Mouse (Mus musculus) neural tube, embryonic 14.5 days (tissue): ENCODE measurements around the gene Commd1. TPM values are rescaled to one million over a fixed set of nuclear protein-coding genes. Genes with fewer than 3 reads are reported as not detected.

Experiments used
- ATAC-seq: fragments of 200-750 bp; cut with Nextera tagmentation; 2 replicates; pipeline ENCODE4 v1.8.0; 2017; ENCODE audit warnings: low read depth, mild to moderate bottlenecking, moderate TSS enrichment, moderate library complexity
- H3K27ac ChIP-seq: fragments of 300-500 bp; sonication (generic); 2 replicates; pipeline ENCODE4 v1.5.1; 2014; ENCODE audit warnings: low read depth, mild to moderate bottlenecking, control low read depth, low read length, moderate library complexity, mixed read lengths
- H3K27me3 ChIP-seq: fragments of 300-500 bp; sonication (generic); 2 replicates; pipeline ENCODE4 v1.6.1; 2014; ENCODE audit warnings: low read length; ENCODE audit not compliant: control insufficient read depth, insufficient read depth
- H3K36me3 ChIP-seq: fragments of 300-500 bp; sonication (generic); 2 replicates; pipeline ENCODE4 v1.6.1; 2014; ENCODE audit warnings: low read length, mixed read lengths; ENCODE audit not compliant: control insufficient read depth, insufficient read depth
- H3K4me1 ChIP-seq: fragments of 300-500 bp; sonication (generic); 2 replicates; pipeline ENCODE4 v1.6.1; 2014; ENCODE audit warnings: low read length; ENCODE audit not compliant: control insufficient read depth, insufficient read depth
- H3K4me2 ChIP-seq: fragments of 300-500 bp; sonication (generic); 2 replicates; pipeline ENCODE4 v1.6.1; 2014; ENCODE audit warnings: mild to moderate bottlenecking, low read depth, low read length, control low read depth
- H3K4me3 ChIP-seq: fragments of 300-500 bp; sonication (generic); 2 replicates; pipeline ENCODE4 v1.5.1; 2014; ENCODE audit warnings: low read depth, low read length, control low read depth, mixed read lengths
- H3K9ac ChIP-seq: fragments of 300-500 bp; sonication (generic); replicated peaks from 2 replicates; pipeline ENCODE4 v1.6.1; 2014; ENCODE audit warnings: low read depth, mild to moderate bottlenecking, control low read depth, low read length, mixed read lengths
- H3K9me3 ChIP-seq: fragments of 300-500 bp; sonication (generic); 2 replicates; pipeline ENCODE4 v1.6.1; 2016; ENCODE audit warnings: low read length; ENCODE audit not compliant: control insufficient read depth
- WGBS: fragments of 180-500 bp; shearing (Covaris S2); extraction: QIAGEN DNeasy Blood & Tissue Kit; methylation state at CpG from one replicate; pipeline ENCODE4 v1.1.7; 2014; 5-methylcytosine and 5-hydroxymethylcytosine counted together
- polyA plus RNA-seq: library from polyadenylated mRNA; unstranded; fragments of >200 nt; fragmentation: Nextera tagmentation; extraction: Ambion mirVana; gene quantifications from 2 replicates; pipeline ENCODE4 v1.2.1, GENCODE M21; 2014

Commd1 gene
- polyA plus RNA-seq, 1 experiment from 2014 or later = 230 TPM

DNA sequence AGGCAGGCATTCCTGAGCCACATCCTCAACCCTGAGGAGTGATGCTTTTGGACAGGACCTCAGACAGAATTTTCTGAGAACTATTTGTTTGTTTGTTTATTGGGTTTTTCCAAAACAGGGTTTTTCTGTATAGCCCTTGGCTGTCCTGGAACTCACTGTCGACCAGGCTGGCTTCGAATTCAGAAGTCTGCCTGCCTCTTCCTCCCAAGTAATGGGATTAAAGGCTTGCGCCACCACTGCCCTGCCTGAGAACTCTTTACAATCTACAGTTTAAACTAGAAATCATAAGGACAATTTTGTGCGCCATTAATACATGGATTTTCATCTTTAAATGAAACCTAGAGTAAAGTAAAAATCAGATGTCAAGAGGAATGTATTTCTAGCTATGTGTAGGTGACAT lies 13.3 kb upstream of the Commd1 start:
- WGBS = 92% methylated on average over 4 of the region's 4 CpGs
- Histone ChIP-seq H3K27me3 (peaks cover 3% of the 10 kb centered on the region; the same call in 1 of the 2 replicates), H3K9ac (no peak overlapping the region), H3K4me3 (no peak overlapping the region), H3K36me3 (peaks cover 56% of the 10 kb centered on the region), H3K27ac (no peak overlapping the region), H3K4me1 (peaks cover 11% of the 10 kb centered on the region), H3K9me3 (no peaks in the 10 kb centered on the region), H3K4me2 (no peak overlapping the region)
- no peak for ATAC-seq

DNA sequence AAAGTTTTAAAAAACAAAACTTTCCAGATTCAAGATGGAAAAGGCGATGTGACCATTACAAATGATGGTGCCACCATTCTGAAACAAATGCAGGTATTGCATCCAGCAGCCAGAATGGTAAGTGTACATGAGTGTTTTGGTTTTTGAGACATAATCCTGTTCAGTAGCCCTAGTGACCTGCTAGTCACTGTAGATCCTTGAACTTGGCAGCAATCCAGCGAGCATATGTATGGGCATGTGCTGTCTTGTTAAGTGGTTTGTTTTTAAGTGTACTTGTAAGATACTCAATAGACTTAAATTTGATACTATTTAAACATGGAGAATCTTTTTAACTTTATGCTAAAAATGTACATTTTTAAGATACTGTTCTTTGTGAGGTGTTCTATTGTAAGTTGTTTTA lies 12.1 kb upstream of the Commd1 start:
- H3K4me2 ChIP-seq = no peak overlapping the region
- 94% methylated on average over 2 of the region's 2 CpGs for WGBS
- peaks cover 3% of the 10 kb centered on the region; the same call in 1 of the 2 replicates for H3K27me3 ChIP-seq
- no peak overlapping the region for H3K27ac ChIP-seq
- H3K4me1 ChIP-seq = peaks cover 11% of the 10 kb centered on the region
- no peak overlapping the region for H3K4me3 ChIP-seq
- H3K36me3 ChIP-seq = peaks cover 44% of the 10 kb centered on the region
- H3K9me3 ChIP-seq = no peaks in the 10 kb centered on the region
- no peak overlapping the region for H3K9ac ChIP-seq
- no peak for ATAC-seq

DNA sequence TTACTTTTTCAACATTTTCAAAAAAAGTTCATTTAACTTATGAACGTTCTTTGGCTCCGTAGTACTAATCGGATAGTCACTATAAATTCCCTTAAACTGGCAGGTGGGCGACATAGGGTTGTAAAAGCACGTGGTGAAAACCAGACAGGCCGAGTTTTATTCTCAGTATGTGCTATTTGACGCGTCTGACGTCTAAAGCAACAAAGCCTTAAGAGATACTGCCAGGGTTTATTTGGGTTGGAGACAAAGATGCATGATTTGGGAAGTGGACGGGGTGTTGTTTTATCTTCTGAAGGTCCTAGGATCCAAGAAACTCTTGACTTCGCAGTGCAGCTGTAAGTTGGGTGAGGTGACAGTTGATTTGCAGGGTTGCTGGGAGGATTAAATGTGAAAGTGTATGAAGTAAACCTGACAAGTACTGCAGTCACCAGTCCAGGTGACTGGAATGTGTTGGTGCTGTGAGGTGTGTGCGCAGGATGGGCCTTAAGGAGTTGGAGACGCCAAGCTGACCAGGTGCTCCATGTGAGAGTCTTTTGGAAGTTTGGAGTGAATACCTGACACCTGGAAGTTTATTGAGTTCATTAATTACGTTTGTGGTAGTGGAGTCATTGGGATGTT lies 9.1 kb upstream of the Commd1 start:
- Histone ChIP-seq H3K9me3 (no peaks in the 10 kb centered on the region), H3K9ac (peak overlapping the region; percentile 90), H3K27ac (no peak overlapping the region), H3K4me3 (peak overlapping the region; percentile 91), H3K27me3 (peaks cover 3% of the 10 kb centered on the region; the same call in 1 of the 2 replicates), H3K4me1 (peaks cover 11% of the 10 kb centered on the region), H3K4me2 (peak overlapping the region; percentile 83), H3K36me3 (peaks cover 23% of the 10 kb centered on the region)
- WGBS = 11% methylated on average over 14 of the region's 14 CpGs
- no peak for ATAC-seq

DNA sequence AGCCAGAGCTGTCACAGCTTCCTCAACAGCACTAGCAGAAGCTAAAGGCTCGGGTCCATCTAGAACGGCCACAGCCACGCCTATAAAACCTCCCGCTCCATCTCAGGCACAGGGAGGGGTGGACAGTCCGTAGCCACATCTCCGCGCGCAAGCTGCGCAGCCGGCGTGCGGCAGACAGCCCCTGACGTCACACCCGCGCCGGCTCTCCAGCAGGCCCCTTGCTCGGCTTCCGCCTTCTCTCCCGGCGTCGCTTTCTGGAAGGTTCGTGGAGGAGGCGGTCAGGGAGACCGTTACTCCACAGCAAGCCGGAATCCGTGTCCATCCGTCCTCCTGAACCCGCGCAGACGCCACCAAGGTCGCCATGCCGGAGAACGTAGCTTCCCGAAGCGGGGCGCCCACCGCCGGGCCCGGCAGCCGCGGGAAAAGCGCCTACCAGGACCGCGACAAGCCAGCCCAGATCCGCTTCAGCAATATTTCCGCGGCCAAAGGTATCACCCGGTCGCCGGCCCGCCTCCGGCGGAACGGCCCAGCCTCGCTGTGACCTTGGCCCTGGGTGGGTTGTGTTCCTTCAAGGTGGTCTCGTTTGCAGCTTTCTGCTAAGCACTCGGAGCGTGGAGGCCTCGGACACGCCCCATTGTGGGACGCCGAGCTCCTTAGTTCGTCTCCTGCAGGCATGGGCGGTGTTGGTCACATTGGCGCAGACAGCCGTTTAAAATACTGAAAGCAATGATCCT lies 8.4 kb upstream of the Commd1 start, which contains the start of gene Cct4:
TSS of gene Cct4 (plus strand) at position 127 of the 734 bp plus-strand sequence.
- Histone ChIP-seq H3K27ac (peak within 1 kb of the TSS; percentile 92), H3K36me3 (peaks cover 17% of the 10 kb centered on the region), H3K9ac (peak within 1 kb of the TSS; percentile 90), H3K27me3 (peaks cover 3% of the 10 kb centered on the region; the same call in 1 of the 2 replicates), H3K4me3 (peak within 1 kb of the TSS; percentile 91), H3K9me3 (no peaks in the 10 kb centered on the region), H3K4me2 (peak within 1 kb of the TSS; percentile 83), H3K4me1 (peaks cover 11% of the 10 kb centered on the region)
- peak; percentile 99 for ATAC-seq
- under 1% methylated on average over 66 of the region's 66 CpGs for WGBS

DNA sequence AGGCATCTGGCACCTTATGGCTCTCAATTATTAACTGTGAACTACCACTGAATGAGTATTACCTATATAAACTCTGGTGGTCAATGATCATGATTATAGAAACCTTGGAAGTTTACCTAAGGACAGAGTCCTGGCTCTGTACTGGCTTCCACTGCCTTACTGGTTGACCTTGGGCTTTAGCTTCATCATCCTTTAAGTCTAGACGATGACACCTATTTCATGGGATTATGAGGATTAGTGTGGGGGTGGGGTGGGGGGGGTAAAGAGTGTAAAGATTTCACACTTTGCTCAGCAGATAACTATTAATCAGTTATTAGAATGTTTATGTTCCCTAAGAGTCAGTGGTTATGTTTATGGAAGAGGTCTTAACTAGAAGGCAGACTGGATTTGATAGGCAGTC lies 7.6 kb upstream of the Commd1 start:
- Histone ChIP-seq H3K9ac (peak overlapping the region; percentile 90; the same call in 1 of the 2 replicates), H3K4me1 (peaks cover 11% of the 10 kb centered on the region), H3K9me3 (no peaks in the 10 kb centered on the region), H3K36me3 (peaks cover 11% of the 10 kb centered on the region), H3K4me3 (peak overlapping the region; percentile 91), H3K4me2 (peak overlapping the region; percentile 83), H3K27me3 (peaks cover 3% of the 10 kb centered on the region; the same call in 1 of the 2 replicates), H3K27ac (peak overlapping the region; percentile 92)
- WGBS = 59% methylated on average over 1 of the region's 1 CpGs
- ATAC-seq = peak; percentile 1; the same call in 1 of the 2 replicates

DNA sequence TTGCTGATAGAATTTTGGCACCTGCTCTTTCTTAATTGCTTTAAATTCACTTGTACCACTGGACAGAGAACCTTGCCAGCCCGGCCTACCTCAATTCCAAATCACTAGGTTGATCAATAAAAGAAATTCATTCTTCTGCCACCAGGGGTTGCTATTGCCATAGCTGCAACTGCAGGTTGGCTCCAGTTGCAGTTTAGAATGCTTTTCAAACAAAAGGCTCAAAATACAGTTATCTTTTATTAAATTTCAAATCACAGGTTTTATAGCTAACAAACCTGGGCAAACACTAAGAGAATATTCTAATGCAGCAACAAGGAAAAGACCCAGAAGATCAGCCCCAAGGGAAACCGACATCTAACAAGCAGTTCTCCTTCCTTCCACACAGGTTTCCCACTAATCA lies 5.2 kb upstream of the Commd1 start:
- Histone ChIP-seq H3K27me3 (peaks cover 3% of the 10 kb centered on the region; the same call in 1 of the 2 replicates), H3K9me3 (no peaks in the 10 kb centered on the region), H3K4me1 (peaks cover 11% of the 10 kb centered on the region), H3K27ac (no peak overlapping the region), H3K4me3 (no peak overlapping the region), H3K36me3 (no peaks in the 10 kb centered on the region), H3K4me2 (no peak overlapping the region), H3K9ac (no peak overlapping the region)
- no peak for ATAC-seq
- WGBS = 49% methylated on average over 2 of the region's 2 CpGs

DNA sequence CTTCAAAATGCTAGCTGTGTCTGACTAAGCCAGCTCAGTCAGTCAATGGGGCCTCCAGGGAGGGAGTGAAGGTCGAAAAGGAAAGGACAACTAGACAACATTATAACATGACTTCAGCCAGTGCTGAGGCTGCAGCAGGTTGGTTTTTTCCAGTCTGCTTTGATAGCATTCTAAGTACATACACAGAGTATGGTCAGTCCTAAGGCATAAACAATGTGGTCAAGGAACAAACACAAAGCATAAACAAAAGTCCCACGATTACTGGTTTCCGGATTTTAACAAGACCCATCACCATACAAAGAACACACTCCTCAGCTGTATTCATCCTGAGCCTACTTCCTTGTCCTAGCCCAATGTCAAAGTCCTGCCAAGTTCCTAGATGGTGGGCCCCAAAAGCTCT lies 3.3 kb upstream of the Commd1 start:
- H3K9me3 ChIP-seq = no peaks in the 10 kb centered on the region
- H3K36me3 ChIP-seq = no peaks in the 10 kb centered on the region
- no peaks in the 10 kb centered on the region for H3K27me3 ChIP-seq
- no peak overlapping the region for H3K27ac ChIP-seq
- H3K4me1 ChIP-seq = peaks cover 7% of the 10 kb centered on the region
- WGBS = 85% methylated on average over 3 of the region's 3 CpGs
- H3K4me3 ChIP-seq = no peak overlapping the region
- no peak overlapping the region for H3K9ac ChIP-seq
- ATAC-seq = no peak
- no peak overlapping the region for H3K4me2 ChIP-seq

DNA sequence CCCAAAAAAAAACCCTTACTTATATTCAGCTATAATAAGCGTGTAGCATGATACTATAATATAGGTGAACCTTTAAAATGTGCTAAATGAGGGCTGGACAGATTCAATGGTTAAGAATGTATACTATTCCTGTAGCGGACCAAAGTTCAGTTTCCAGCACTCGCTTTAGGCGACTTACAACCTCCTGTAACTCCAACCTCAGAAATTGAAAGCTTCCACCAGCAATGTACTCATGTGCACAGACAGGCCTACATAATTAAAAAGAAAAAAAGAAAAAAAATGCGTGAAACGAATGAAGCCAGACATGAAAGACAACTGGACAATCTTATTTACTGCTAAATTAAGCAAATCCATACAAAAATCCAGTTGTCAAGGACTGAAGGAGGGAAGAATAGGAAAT lies 664 bp upstream of the Commd1 start:
- peaks cover 10% of the 10 kb centered on the region for H3K4me1 ChIP-seq
- H3K27me3 ChIP-seq = no peaks in the 10 kb centered on the region
- peak overlapping the region; percentile 64 for H3K4me3 ChIP-seq
- H3K27ac ChIP-seq = no peak overlapping the region
- peaks cover 5% of the 10 kb centered on the region; the same call in 1 of the 2 replicates for H3K36me3 ChIP-seq
- WGBS = 78% methylated on average over 6 of the region's 6 CpGs
- H3K9me3 ChIP-seq = no peaks in the 10 kb centered on the region
- peak overlapping the region; percentile 71; the same call in 1 of the 2 replicates for H3K4me2 ChIP-seq
- ATAC-seq = no peak
- no peak overlapping the region for H3K9ac ChIP-seq

DNA sequence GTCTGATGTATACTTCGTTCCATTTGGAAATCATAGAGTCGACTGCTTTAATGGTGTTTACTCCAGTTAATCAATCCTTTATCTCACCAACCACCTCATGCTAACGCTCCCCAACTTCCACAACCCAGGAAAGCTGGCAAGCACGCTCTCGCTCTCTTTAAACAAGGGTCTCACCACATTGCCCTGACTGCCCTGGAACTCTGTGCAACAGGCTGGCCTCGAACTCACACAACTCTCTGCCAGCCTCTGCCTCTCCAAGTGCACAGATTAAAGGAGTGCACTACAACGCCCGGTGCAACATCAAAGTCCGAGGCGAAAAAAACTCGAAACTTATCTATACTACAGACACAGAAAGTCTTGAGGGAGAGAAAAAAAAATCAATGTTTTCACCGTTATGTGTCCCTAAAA lies 635 bp downstream of the Commd1 start:
- peak; percentile 62 for ATAC-seq
- WGBS = 3% methylated on average over 12 of the region's 12 CpGs
- peak overlapping the region; percentile 91 for H3K27ac ChIP-seq
- H3K4me3 ChIP-seq = peak overlapping the region; percentile 64
- H3K9me3 ChIP-seq = no peaks in the 10 kb centered on the region
- peaks cover 6% of the 10 kb centered on the region; the same call in 1 of the 2 replicates for H3K36me3 ChIP-seq
- peak overlapping the region; percentile 71 for H3K4me2 ChIP-seq
- no peaks in the 10 kb centered on the region for H3K27me3 ChIP-seq
- peak overlapping the region; percentile 66 for H3K9ac ChIP-seq
- H3K4me1 ChIP-seq = peaks cover 15% of the 10 kb centered on the region
